Mouse (Mus musculus): ENCODE data around the gene Mapk3. TPM values are rescaled to one million over a fixed set of nuclear protein-coding genes. Genes with fewer than 3 reads are reported as not detected.

The Mapk3 gene
- polyA plus RNA-seq, 1 experiment = 472 TPM

- H3K36me3 ChIP-seq (ENCODE audit: control insufficient read depth, insufficient read depth, low read length) = no peaks in the 10 kb centered on the region
- H3K27ac ChIP-seq (ENCODE audit: insufficient read depth, low read depth, low read length) = no peak overlapping the region
- TF ChIP-seq CTCF (IDR thresholded peaks at IDR 0.05; ENCODE audit: extremely low read depth, insufficient read length, insufficient replicate concordance, low read depth, low read length) (no peak), POLR2A (IDR thresholded peaks at IDR 0.05; ENCODE audit: low read depth, low read length) (no peak)
- no peak overlapping the region for H3K4me3 ChIP-seq (ENCODE audit: low read depth, low read length)
- H3K4me1 ChIP-seq (ENCODE audit: control insufficient read depth, insufficient read depth, insufficient read length, low read length) = peaks cover 17% of the 10 kb centered on the region
- H3K27me3 ChIP-seq (ENCODE audit: control insufficient read depth, insufficient read depth, low read length) = no peaks in the 10 kb centered on the region
- WGBS = 92% methylated on average over 6 of the region's 6 CpGs
These were observed 43.8 kb downstream of the Mapk3 start for GRCm38 (mm10) chr7:126803181-126803580.

GRCm38 (mm10) chr7:126803751-126804150 is 44.4 kb downstream of the Mapk3 start:
- Histone ChIP-seq H3K27ac (ENCODE audit: insufficient read depth, low read depth, low read length) (no peak overlapping the region), H3K4me3 (ENCODE audit: low read depth, low read length) (no peak overlapping the region), H3K4me1 (ENCODE audit: control insufficient read depth, insufficient read depth, insufficient read length, low read length) (peaks cover 20% of the 10 kb centered on the region), H3K36me3 (ENCODE audit: control insufficient read depth, insufficient read depth, low read length) (no peaks in the 10 kb centered on the region), H3K27me3 (ENCODE audit: control insufficient read depth, insufficient read depth, low read length) (no peaks in the 10 kb centered on the region)
- TF ChIP-seq CTCF (IDR thresholded peaks at IDR 0.05; ENCODE audit: extremely low read depth, insufficient read length, insufficient replicate concordance, low read depth, low read length) (no peak), POLR2A (IDR thresholded peaks at IDR 0.05; ENCODE audit: low read depth, low read length) (no peak)

GRCm38 (mm10) chr7:126806956-126807355 is 47.6 kb downstream of the Mapk3 start:
- H3K4me3 ChIP-seq (ENCODE audit: low read depth, low read length) = no peak overlapping the region
- TF ChIP-seq CTCF (IDR thresholded peaks at IDR 0.05; ENCODE audit: extremely low read depth, insufficient read length, insufficient replicate concordance, low read depth, low read length) (no peak), POLR2A (IDR thresholded peaks at IDR 0.05; ENCODE audit: low read depth, low read length) (no peak)
- H3K27me3 ChIP-seq (ENCODE audit: control insufficient read depth, insufficient read depth, low read length) = no peaks in the 10 kb centered on the region
- H3K36me3 ChIP-seq (ENCODE audit: control insufficient read depth, insufficient read depth, low read length) = no peaks in the 10 kb centered on the region
- H3K4me1 ChIP-seq (ENCODE audit: control insufficient read depth, insufficient read depth, insufficient read length, low read length) = peaks cover 18% of the 10 kb centered on the region
- 16% methylated on average over 6 of the region's 6 CpGs for WGBS
- H3K27ac ChIP-seq (ENCODE audit: insufficient read depth, low read depth, low read length) = peak overlapping the region; percentile 79

- Histone ChIP-seq H3K27ac (ENCODE audit: insufficient read depth, low read depth, low read length) (peak overlapping the region; percentile 79), H3K4me3 (ENCODE audit: low read depth, low read length) (no peak overlapping the region), H3K36me3 (ENCODE audit: control insufficient read depth, insufficient read depth, low read length) (no peaks in the 10 kb centered on the region), H3K4me1 (ENCODE audit: control insufficient read depth, insufficient read depth, insufficient read length, low read length) (peaks cover 18% of the 10 kb centered on the region), H3K27me3 (ENCODE audit: control insufficient read depth, insufficient read depth, low read length) (no peaks in the 10 kb centered on the region)
- 38% methylated on average over 4 of the region's 4 CpGs for WGBS
- TF ChIP-seq CTCF (IDR thresholded peaks at IDR 0.05; ENCODE audit: extremely low read depth, insufficient read length, insufficient replicate concordance, low read depth, low read length) = no peak
- no peak for TF ChIP-seq POLR2A (IDR thresholded peaks at IDR 0.05; ENCODE audit: low read depth, low read length)
These were observed 48.0 kb downstream of the Mapk3 start for GRCm38 (mm10) chr7:126807405-126807804.

- no peaks in the 10 kb centered on the region for H3K27me3 ChIP-seq (ENCODE audit: control insufficient read depth, insufficient read depth, low read length)
- no peak for TF ChIP-seq POLR2A (IDR thresholded peaks at IDR 0.05; ENCODE audit: low read depth, low read length)
- no peak for TF ChIP-seq CTCF (IDR thresholded peaks at IDR 0.05; ENCODE audit: extremely low read depth, insufficient read length, insufficient replicate concordance, low read depth, low read length)
- peaks cover 18% of the 10 kb centered on the region for H3K4me1 ChIP-seq (ENCODE audit: control insufficient read depth, insufficient read depth, insufficient read length, low read length)
- H3K36me3 ChIP-seq (ENCODE audit: control insufficient read depth, insufficient read depth, low read length) = no peaks in the 10 kb centered on the region
- H3K4me3 ChIP-seq (ENCODE audit: low read depth, low read length) = peak overlapping the region; percentile 84
- 1% methylated on average over 43 of the region's 43 CpGs for WGBS
- H3K27ac ChIP-seq (ENCODE audit: insufficient read depth, low read depth, low read length) = no peak overlapping the region
These were observed 49.5 kb downstream of the Mapk3 start for GRCm38 (mm10) chr7:126808703-126809455.

- Histone ChIP-seq H3K4me3 (ENCODE audit: low read depth, low read length) (no peak overlapping the region), H3K4me1 (ENCODE audit: control insufficient read depth, insufficient read depth, insufficient read length, low read length) (peaks cover 18% of the 10 kb centered on the region), H3K36me3 (ENCODE audit: control insufficient read depth, insufficient read depth, low read length) (no peaks in the 10 kb centered on the region), H3K27ac (ENCODE audit: insufficient read depth, low read depth, low read length) (no peak overlapping the region), H3K27me3 (ENCODE audit: control insufficient read depth, insufficient read depth, low read length) (no peaks in the 10 kb centered on the region)
- no peak for TF ChIP-seq POLR2A (IDR thresholded peaks at IDR 0.05; ENCODE audit: low read depth, low read length)
- WGBS = 41% methylated on average over 5 of the region's 5 CpGs
These were observed 50.4 kb downstream of the Mapk3 start for GRCm38 (mm10) chr7:126809723-126810369.

Other genes with a start within 250 kb of the Mapk3 start
- gene Eif3c, start 193.2 kb upstream of the Mapk3 start, polyA plus RNA-seq (2012; rRNA removed) = 37.3 and 79.1 TPM in 2 replicates
- gene Apobr, start 174.7 kb upstream of the Mapk3 start, polyA plus RNA-seq (2012; rRNA removed) = 2.3 TPM in 2 replicates
- gene Cln3, start 173.8 kb upstream of the Mapk3 start, polyA plus RNA-seq (2012; rRNA removed) = 24.9 and 55.7 TPM in 2 replicates
- 0.15 and 0.51 TPM in 2 replicates for gene Il27, start 164.7 kb upstream of the Mapk3 start, polyA plus RNA-seq (2012; rRNA removed)
- gene Nupr1, start 128.7 kb upstream of the Mapk3 start, polyA plus RNA-seq (2012; rRNA removed) = 32.5 and 97.9 TPM in 2 replicates
- 16.7 and 23.9 TPM in 2 replicates for gene Sgf29, start 110.3 kb upstream of the Mapk3 start, polyA plus RNA-seq (2012; rRNA removed)
- gene Sult1a1, start 83.2 kb upstream of the Mapk3 start, polyA plus RNA-seq (2012; rRNA removed) = 5.0 and 7.4 TPM in 2 replicates
- 35.8 and 40.6 TPM in 2 replicates for gene Bola2, start 64.2 kb upstream of the Mapk3 start, polyA plus RNA-seq (2012; rRNA removed)
- gene Slx1b, start 63.8 kb upstream of the Mapk3 start, polyA plus RNA-seq (2012; rRNA removed) = 7.9 and 16.0 TPM in 2 replicates
- gene Coro1a, start 51.8 kb upstream of the Mapk3 start, polyA plus RNA-seq (2012; rRNA removed) = 114 and 157 TPM in 2 replicates
- gene Gdpd3, start 6.7 kb downstream of the Mapk3 start, polyA plus RNA-seq (2012; rRNA removed) = 5.0 and 24.4 TPM in 2 replicates
- 153 and 244 TPM in 2 replicates for gene Ypel3, start 17.4 kb downstream of the Mapk3 start, polyA plus RNA-seq (2012; rRNA removed)
- gene Tbx6, start 21.9 kb downstream of the Mapk3 start, polyA plus RNA-seq (2012; rRNA removed) = 1.4 and 2.4 TPM in 2 replicates
- 101 and 199 TPM in 2 replicates for gene Ppp4c, start 32.9 kb downstream of the Mapk3 start, polyA plus RNA-seq (2012; rRNA removed)
- 2.2 and 4.1 TPM in 2 replicates for gene Fam57b, start 38.1 kb downstream of the Mapk3 start, polyA plus RNA-seq (2012; rRNA removed)
- not detected in 2 replicates for gene 4930451I11Rik, start 72.0 kb downstream of the Mapk3 start, polyA plus RNA-seq (2012; rRNA removed)
- not detected in 2 replicates for gene Doc2a, start 87.8 kb downstream of the Mapk3 start, polyA plus RNA-seq (2012; rRNA removed)
- gene Hirip3, start 102.4 kb downstream of the Mapk3 start, polyA plus RNA-seq (2012; rRNA removed) = 1.3 and 3.6 TPM in 2 replicates
- 16.5 and 42.8 TPM in 2 replicates for gene Ino80e, start 102.8 kb downstream of the Mapk3 start, polyA plus RNA-seq (2012; rRNA removed)
- gene Taok2, start 125.1 kb downstream of the Mapk3 start, polyA plus RNA-seq (2012; rRNA removed) = 42.3 and 77.4 TPM in 2 replicates
- gene Tmem219, start 163.3 kb downstream of the Mapk3 start, polyA plus RNA-seq (2012; rRNA removed) = 51.5 and 143 TPM in 2 replicates
- gene Kctd13, start 169.3 kb downstream of the Mapk3 start, polyA plus RNA-seq (2012; rRNA removed) = 9.1 and 18.8 TPM in 2 replicates
- 0.18 and 0.19 TPM in 2 replicates for gene Asphd1, start 190.0 kb downstream of the Mapk3 start, polyA plus RNA-seq (2012; rRNA removed)
- 1.3 and 2.6 TPM in 2 replicates for gene Sez6l2, start 191.0 kb downstream of the Mapk3 start, polyA plus RNA-seq (2012; rRNA removed)
- gene Cdipt, start 216.3 kb downstream of the Mapk3 start, polyA plus RNA-seq (2012; rRNA removed) = 157 and 467 TPM in 2 replicates
- 0.15 and 0.74 TPM in 2 replicates for gene Cdiptos, start 216.5 kb downstream of the Mapk3 start, polyA plus RNA-seq (2012; rRNA removed)

Data from small intestine, adult 2 months (tissue).